Mouse (Mus musculus) forebrain, embryonic 13.5 days (tissue): ENCODE measurements around the gene Trdmt1. TPM values are rescaled to one million over a fixed set of nuclear protein-coding genes. Genes with fewer than 3 reads are reported as not detected.

Experiments
- ATAC-seq: fragments of 200-750 bp; cut with Nextera tagmentation; 2 replicates; pipeline ENCODE4 v1.8.0; 2017
- H3K27ac ChIP-seq: fragments of 300-500 bp; sonication (generic); 2 replicates; pipeline ENCODE4 v1.5.1; 2015; ENCODE audit warnings: inconsistent platforms, mild to moderate bottlenecking, moderate library complexity
- H3K27me3 ChIP-seq: fragments of 300-500 bp; sonication (generic); 2 replicates; pipeline ENCODE4 v1.6.1; 2015; ENCODE audit warnings: mild to moderate bottlenecking, inconsistent platforms
- H3K36me3 ChIP-seq: fragments of 300-500 bp; sonication (generic); 2 replicates; pipeline ENCODE4 v1.6.1; 2015; ENCODE audit warnings: mild to moderate bottlenecking, inconsistent platforms; ENCODE audit not compliant: poor library complexity, severe bottlenecking
- H3K4me1 ChIP-seq: fragments of 300-500 bp; sonication (generic); 2 replicates; pipeline ENCODE4 v1.6.1; 2015; ENCODE audit warnings: inconsistent platforms
- H3K4me2 ChIP-seq: fragments of 300-500 bp; sonication (generic); 2 replicates; pipeline ENCODE4 v1.6.1; 2015; ENCODE audit warnings: inconsistent platforms, mild to moderate bottlenecking, moderate library complexity
- H3K4me3 ChIP-seq: fragments of 300-500 bp; sonication (generic); 2 replicates; pipeline ENCODE4 v1.5.1; 2015; ENCODE audit warnings: mild to moderate bottlenecking, inconsistent platforms
- H3K9ac ChIP-seq: fragments of 300-500 bp; sonication (generic); 2 replicates; pipeline ENCODE4 v1.6.1; 2015; ENCODE audit warnings: mild to moderate bottlenecking, inconsistent platforms
- H3K9me3 ChIP-seq: fragments of 300-500 bp; sonication (generic); replicated peaks from 2 replicates; pipeline ENCODE4 v1.6.1; 2016; ENCODE audit warnings: inconsistent platforms
- WGBS: fragments of 180-500 bp; shearing (Covaris S2); methylation state at CpG from one replicate; pipeline ENCODE4 v1.1.7; 2015; 5-methylcytosine and 5-hydroxymethylcytosine counted together
- polyA plus RNA-seq: library from polyadenylated mRNA; unstranded; fragments of >200 nt; fragmentation: Nextera tagmentation; extraction: Ambion mirVana; gene quantifications from 2 replicates; pipeline ENCODE4 v1.2.1, GENCODE M21; 2015

The Trdmt1 gene
- polyA plus RNA-seq, 1 experiment from 2014 or later, result 9.7 TPM

GRCm38 (mm10) chr2:13548749-13549148, 4.3 kb upstream of the Trdmt1 start:
- WGBS, result 60% methylated on average over 3 of the region's 3 CpGs
- Histone ChIP-seq H3K9me3 (no peaks in the 10 kb centered on the region), H3K4me2 (no peak overlapping the region), H3K36me3 (no peaks in the 10 kb centered on the region), H3K27me3 (no peaks in the 10 kb centered on the region), H3K9ac (no peak overlapping the region), H3K4me3 (no peak overlapping the region), H3K4me1 (peaks cover 12% of the 10 kb centered on the region), H3K27ac (no peak overlapping the region)
- ATAC-seq, result no peak

GRCm38 (mm10) chr2:13543519-13544124, 846 bp downstream of the Trdmt1 start:
- 36% methylated on average over 8 of the region's 8 CpGs for WGBS
- peaks cover 18% of the 10 kb centered on the region for H3K4me1 ChIP-seq
- peak overlapping the region; percentile 76 for H3K9ac ChIP-seq
- ATAC-seq, result peak; percentile 40
- peak overlapping the region; percentile 95 for H3K27ac ChIP-seq
- peak overlapping the region; percentile 66 for H3K4me2 ChIP-seq
- no peaks in the 10 kb centered on the region for H3K36me3 ChIP-seq
- no peaks in the 10 kb centered on the region for H3K27me3 ChIP-seq
- peak overlapping the region; percentile 63 for H3K4me3 ChIP-seq
- no peaks in the 10 kb centered on the region for H3K9me3 ChIP-seq

GRCm38 (mm10) chr2:13539860-13540259, 4.6 kb downstream of the Trdmt1 start:
- Histone ChIP-seq H3K4me2 (no peak overlapping the region), H3K27me3 (no peaks in the 10 kb centered on the region), H3K4me1 (peaks cover 13% of the 10 kb centered on the region), H3K36me3 (no peaks in the 10 kb centered on the region), H3K9me3 (no peaks in the 10 kb centered on the region), H3K9ac (no peak overlapping the region), H3K27ac (no peak overlapping the region), H3K4me3 (no peak overlapping the region)
- 91% methylated on average over 1 of the region's 1 CpGs for WGBS
- no peak for ATAC-seq

GRCm38 (mm10) chr2:13538704-13539377, 5.6 kb downstream of the Trdmt1 start:
- 80% methylated on average over 6 of the region's 6 CpGs for WGBS
- Histone ChIP-seq H3K36me3 (no peaks in the 10 kb centered on the region), H3K27ac (no peak overlapping the region), H3K9me3 (no peaks in the 10 kb centered on the region), H3K4me2 (no peak overlapping the region), H3K4me1 (peaks cover 7% of the 10 kb centered on the region), H3K27me3 (no peaks in the 10 kb centered on the region), H3K4me3 (no peak overlapping the region), H3K9ac (no peak overlapping the region)
- no peak for ATAC-seq

- H3K9ac ChIP-seq, result no peak overlapping the region
- WGBS, result 82% methylated on average over 2 of the region's 2 CpGs
- H3K4me1 ChIP-seq, result peaks cover 4% of the 10 kb centered on the region
- H3K27me3 ChIP-seq, result no peaks in the 10 kb centered on the region
- no peak for ATAC-seq
- H3K4me3 ChIP-seq, result no peak overlapping the region
- no peak overlapping the region for H3K27ac ChIP-seq
- H3K4me2 ChIP-seq, result no peak overlapping the region
- no peaks in the 10 kb centered on the region for H3K36me3 ChIP-seq
- no peaks in the 10 kb centered on the region for H3K9me3 ChIP-seq
These were observed 6.2 kb downstream of the Trdmt1 start for GRCm38 (mm10) chr2:13538258-13538657.

- no peak overlapping the region for H3K4me2 ChIP-seq
- no peaks in the 10 kb centered on the region for H3K36me3 ChIP-seq
- WGBS, result 17% methylated on average over 2 of the region's 2 CpGs
- no peaks in the 10 kb centered on the region; the same call in 1 of the 2 replicates for H3K4me1 ChIP-seq
- ATAC-seq, result no peak
- H3K9me3 ChIP-seq, result no peaks in the 10 kb centered on the region
- no peak overlapping the region for H3K4me3 ChIP-seq
- H3K27ac ChIP-seq, result no peak overlapping the region
- H3K9ac ChIP-seq, result no peak overlapping the region
- no peaks in the 10 kb centered on the region for H3K27me3 ChIP-seq
These were observed 6.7 kb downstream of the Trdmt1 start for GRCm38 (mm10) chr2:13537733-13538132.

- ATAC-seq, result no peak
- H3K36me3 ChIP-seq, result no peaks in the 10 kb centered on the region
- no peaks in the 10 kb centered on the region for H3K27me3 ChIP-seq
- H3K4me2 ChIP-seq, result no peak overlapping the region
- no peak overlapping the region for H3K4me3 ChIP-seq
- no peak overlapping the region for H3K9ac ChIP-seq
- H3K4me1 ChIP-seq, result no peaks in the 10 kb centered on the region
- H3K9me3 ChIP-seq, result no peaks in the 10 kb centered on the region
- H3K27ac ChIP-seq, result no peak overlapping the region
These were observed 7.7 kb downstream of the Trdmt1 start for GRCm38 (mm10) chr2:13536747-13537146.

GRCm38 (mm10) chr2:13530639-13531038, 13.8 kb downstream of the Trdmt1 start:
- Histone ChIP-seq H3K4me1 (0 out of 2 replicates have a peak, but pooled peaks cover 10% of the 10 kb centered on the region), H3K27ac (no peak overlapping the region), H3K4me2 (no peak overlapping the region), H3K27me3 (no peaks in the 10 kb centered on the region), H3K4me3 (no peak overlapping the region), H3K9ac (no peak overlapping the region), H3K9me3 (no peaks in the 10 kb centered on the region), H3K36me3 (no peaks in the 10 kb centered on the region)
- ATAC-seq, result no peak
- 88% methylated on average over 6 of the region's 6 CpGs for WGBS

GRCm38 (mm10) chr2:13529253-13529933, 15.1 kb downstream of the Trdmt1 start:
- Histone ChIP-seq H3K27me3 (no peaks in the 10 kb centered on the region), H3K27ac (no peak overlapping the region), H3K36me3 (no peaks in the 10 kb centered on the region), H3K4me1 (0 out of 2 replicates have a peak, but pooled peaks cover 10% of the 10 kb centered on the region), H3K9ac (no peak overlapping the region), H3K4me2 (no peak overlapping the region), H3K4me3 (no peak overlapping the region), H3K9me3 (no peaks in the 10 kb centered on the region)
- WGBS, result 93% methylated on average over 3 of the region's 3 CpGs
- ATAC-seq, result no peak

- H3K27me3 ChIP-seq, result no peaks in the 10 kb centered on the region
- H3K4me2 ChIP-seq, result no peak overlapping the region
- 76% methylated on average over 4 of the region's 4 CpGs for WGBS
- H3K4me1 ChIP-seq, result peaks cover 16% of the 10 kb centered on the region
- H3K9me3 ChIP-seq, result no peaks in the 10 kb centered on the region
- H3K9ac ChIP-seq, result no peak overlapping the region
- ATAC-seq, result no peak
- H3K27ac ChIP-seq, result no peak overlapping the region
- no peaks in the 10 kb centered on the region for H3K36me3 ChIP-seq
- H3K4me3 ChIP-seq, result no peak overlapping the region
These were observed 16.9 kb downstream of the Trdmt1 start for GRCm38 (mm10) chr2:13527531-13527930.

- Histone ChIP-seq H3K4me2 (no peak overlapping the region), H3K27ac (no peak overlapping the region), H3K4me3 (no peak overlapping the region), H3K36me3 (no peaks in the 10 kb centered on the region), H3K9me3 (no peaks in the 10 kb centered on the region), H3K27me3 (no peaks in the 10 kb centered on the region), H3K4me1 (peaks cover 18% of the 10 kb centered on the region), H3K9ac (no peak overlapping the region)
- ATAC-seq, result no peak
- 60% methylated on average over 2 of the region's 2 CpGs for WGBS
These were observed 17.3 kb downstream of the Trdmt1 start for GRCm38 (mm10) chr2:13527125-13527524.

GRCm38 (mm10) chr2:13526205-13526604, 18.3 kb downstream of the Trdmt1 start:
- H3K4me3 ChIP-seq, result no peak overlapping the region
- ATAC-seq, result no peak
- no peak overlapping the region for H3K4me2 ChIP-seq
- no peak overlapping the region for H3K27ac ChIP-seq
- H3K9ac ChIP-seq, result no peak overlapping the region
- H3K4me1 ChIP-seq, result peaks cover 20% of the 10 kb centered on the region
- H3K9me3 ChIP-seq, result no peaks in the 10 kb centered on the region
- 86% methylated on average over 2 of the region's 2 CpGs for WGBS
- no peaks in the 10 kb centered on the region for H3K36me3 ChIP-seq
- H3K27me3 ChIP-seq, result no peaks in the 10 kb centered on the region
